Mouse (Mus musculus): Measurements from ENCODE around the gene Timm29. TPM values are rescaled to one million over a fixed set of nuclear protein-coding genes. Genes with fewer than 3 reads are reported as not detected.

The Timm29 gene
- polyA plus RNA-seq, 1 experiment from 2014 or later, result 54.5 TPM

DNA sequence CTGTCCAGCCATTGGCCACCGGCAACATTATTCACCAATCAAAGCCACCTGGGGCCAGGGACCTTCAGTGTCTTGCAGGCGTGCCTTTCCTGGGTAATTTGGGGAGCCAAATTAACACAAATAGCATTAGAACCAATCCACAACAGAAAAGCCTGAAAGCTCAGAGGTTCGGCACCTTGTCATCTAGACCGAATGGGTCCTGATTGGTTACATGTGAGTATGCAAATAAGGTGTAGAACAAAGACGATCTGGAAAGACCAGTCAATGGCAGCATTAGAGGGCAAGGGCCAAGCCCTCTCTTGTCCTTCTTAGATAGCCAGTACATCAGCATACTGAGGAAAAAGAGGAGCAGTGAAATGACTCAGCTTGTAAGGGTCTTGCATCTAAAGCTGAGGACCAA is 13.3 kb downstream of the Timm29 start:
- H3K36me3 ChIP-seq (replicated peaks), result no peaks in the 10 kb centered on the region
- H3K27me3 ChIP-seq, result no peaks in the 10 kb centered on the region
- no peak for ATAC-seq (ENCODE audit: low FRiP score)
- no peaks in the 10 kb centered on the region for H3K9me3 ChIP-seq
- H3K4me1 ChIP-seq, result peaks cover 2% of the 10 kb centered on the region; the same call in 1 of the 2 replicates
- no peak overlapping the region for H3K4me3 ChIP-seq (replicated peaks)
- H3K27ac ChIP-seq, result no peak overlapping the region
- H3K9ac ChIP-seq, result no peak overlapping the region
- WGBS, result 66% methylated on average over 5 of the region's 5 CpGs
- no peak overlapping the region for H3K4me2 ChIP-seq

DNA sequence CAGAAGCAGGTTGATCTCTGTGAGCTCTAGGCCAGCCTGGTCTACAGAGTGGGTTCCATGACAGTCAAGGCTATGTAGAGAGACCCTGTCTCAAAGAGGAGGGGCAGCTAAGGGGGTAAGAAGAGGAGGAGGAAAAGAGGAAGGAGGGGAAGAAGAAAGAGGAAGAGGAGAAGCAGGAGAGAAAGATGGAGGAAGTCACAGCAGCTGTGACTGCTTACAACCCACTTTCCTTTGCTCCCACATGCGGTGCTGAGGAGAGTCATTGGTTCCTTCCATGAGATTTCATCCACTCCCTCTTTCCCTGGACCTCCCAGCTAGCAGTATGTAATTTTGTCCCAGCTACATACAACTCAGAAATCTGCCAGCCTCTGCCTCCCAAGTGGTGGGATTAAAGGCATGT is 14.1 kb downstream of the Timm29 start:
- no peaks in the 10 kb centered on the region for H3K27me3 ChIP-seq
- no peaks in the 10 kb centered on the region for H3K9me3 ChIP-seq
- H3K4me3 ChIP-seq (replicated peaks), result no peak overlapping the region
- no peak overlapping the region for H3K9ac ChIP-seq
- H3K4me1 ChIP-seq, result peaks cover 2% of the 10 kb centered on the region; the same call in 1 of the 2 replicates
- H3K36me3 ChIP-seq (replicated peaks), result no peaks in the 10 kb centered on the region
- no peak overlapping the region for H3K27ac ChIP-seq
- no peak overlapping the region for H3K4me2 ChIP-seq
- no peak for ATAC-seq (ENCODE audit: low FRiP score)
- 100% methylated on average over 1 of the region's 1 CpGs for WGBS

DNA sequence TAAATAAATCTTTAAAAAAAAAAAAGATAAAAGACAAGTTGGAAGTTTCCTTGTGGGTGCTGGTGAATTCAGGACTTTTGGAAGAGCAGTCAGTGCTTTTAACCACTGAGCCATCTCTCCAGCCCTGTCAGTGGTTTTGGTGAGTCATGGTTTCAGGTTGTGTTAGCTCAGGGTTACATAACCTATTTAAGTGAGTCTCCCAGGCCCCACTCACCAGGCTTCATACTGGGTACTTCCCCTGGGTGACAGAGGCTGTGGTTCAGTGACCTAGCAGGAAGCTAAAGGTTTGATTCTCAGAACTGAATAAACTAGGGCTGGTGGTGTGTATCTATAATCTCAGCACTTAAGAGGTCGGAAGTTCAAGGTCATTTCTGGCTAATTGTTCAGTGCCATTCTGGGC is 17.3 kb downstream of the Timm29 start:
- 84% methylated on average over 1 of the region's 1 CpGs for WGBS
- Histone ChIP-seq H3K9ac (no peak overlapping the region), H3K9me3 (no peaks in the 10 kb centered on the region), H3K4me1 (peaks cover 4% of the 10 kb centered on the region; the same call in 1 of the 2 replicates), H3K4me2 (no peak overlapping the region), H3K36me3 (replicated peaks) (no peaks in the 10 kb centered on the region), H3K27me3 (no peaks in the 10 kb centered on the region), H3K4me3 (replicated peaks) (no peak overlapping the region), H3K27ac (no peak overlapping the region)
- no peak for ATAC-seq (ENCODE audit: low FRiP score)

DNA sequence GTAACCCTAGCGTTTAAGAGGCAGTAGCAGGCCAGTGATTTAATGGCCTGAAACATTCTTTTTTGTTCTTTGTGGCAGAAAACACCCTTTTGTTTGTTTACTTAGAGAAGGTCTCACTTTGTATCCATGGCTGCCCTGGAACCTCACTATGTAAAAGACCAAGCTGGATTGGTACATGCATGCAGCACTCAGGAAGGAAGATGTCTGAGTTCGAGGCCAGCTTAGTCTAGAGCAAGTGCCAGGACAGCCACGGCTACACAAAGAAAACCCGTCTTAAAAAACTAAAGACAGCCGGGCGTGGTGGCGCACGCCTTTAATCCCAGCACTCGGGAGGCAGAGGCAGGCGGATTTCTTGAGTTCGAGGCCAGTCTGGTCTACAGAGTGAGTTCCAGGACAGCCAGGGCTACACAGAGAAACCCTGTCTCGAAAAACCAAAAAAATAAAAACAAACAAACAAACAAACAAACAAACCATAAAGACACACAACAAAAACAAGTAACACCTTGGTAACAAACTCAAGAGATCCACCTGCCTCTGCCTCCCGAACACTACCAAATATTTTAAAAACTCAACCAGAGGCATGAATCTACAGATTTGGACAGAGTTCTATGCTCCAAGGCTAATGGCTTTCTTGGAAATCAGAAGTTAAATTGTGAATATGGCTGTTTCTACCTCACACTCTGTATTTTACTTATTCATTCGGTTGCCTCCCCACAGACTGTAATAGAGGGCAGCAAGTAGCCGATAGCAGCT is 22.5 kb downstream of the Timm29 start:
- Histone ChIP-seq H3K4me3 (replicated peaks) (peak overlapping the region; percentile 73), H3K9ac (peak overlapping the region; percentile 78), H3K27me3 (no peaks in the 10 kb centered on the region), H3K9me3 (no peaks in the 10 kb centered on the region), H3K4me1 (peaks cover 30% of the 10 kb centered on the region), H3K27ac (peak overlapping the region; percentile 98), H3K36me3 (replicated peaks) (peaks cover 7% of the 10 kb centered on the region), H3K4me2 (peak overlapping the region; percentile 59)
- WGBS, result 81% methylated on average over 15 of the region's 15 CpGs
- no peak; the same call in 1 of the 2 replicates for ATAC-seq (ENCODE audit: low FRiP score)

DNA sequence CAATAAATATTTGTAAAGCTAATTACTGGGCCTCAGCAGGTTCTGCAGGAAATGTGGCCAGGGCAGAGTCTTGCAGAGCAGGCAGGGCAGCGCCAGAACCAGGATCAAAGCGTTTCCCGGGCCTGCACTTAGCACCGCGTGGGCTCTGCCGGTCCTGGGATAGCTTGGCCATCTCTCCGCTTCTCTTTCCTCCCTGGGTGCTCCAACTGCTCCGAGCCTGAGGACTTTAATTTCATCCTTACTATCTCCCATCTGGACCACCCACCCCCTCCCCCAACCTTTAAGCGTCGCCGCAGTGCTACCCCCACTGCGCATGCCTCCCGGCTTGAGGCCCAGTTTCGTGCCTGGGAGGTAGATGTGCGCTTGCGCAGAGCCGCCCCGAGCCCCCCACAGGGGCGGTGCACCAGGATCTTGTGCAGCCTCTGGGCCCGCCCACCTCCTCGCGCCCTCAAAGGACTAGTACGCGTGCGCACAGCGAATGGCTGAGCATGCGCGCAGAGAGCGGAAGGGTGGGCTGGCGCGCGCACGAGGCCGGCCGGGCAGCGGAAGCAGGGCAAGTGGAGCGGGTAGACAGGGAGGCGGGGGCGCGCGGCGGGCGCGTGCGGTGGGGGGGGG is 23.2 kb downstream of the Timm29 start, which contains the start of gene Smarca4:
Gene Smarca4 (plus strand): TSS at position 553 of the 615 bp plus-strand sequence.
- Histone ChIP-seq H3K4me3 (replicated peaks) (peak within 1 kb of the TSS; percentile 73), H3K27me3 (no peaks in the 10 kb centered on the region), H3K4me2 (peak within 1 kb of the TSS; percentile 59), H3K9me3 (no peaks in the 10 kb centered on the region), H3K4me1 (peaks cover 30% of the 10 kb centered on the region), H3K9ac (peak within 1 kb of the TSS; percentile 88), H3K36me3 (replicated peaks) (peaks cover 7% of the 10 kb centered on the region), H3K27ac (peak within 1 kb of the TSS; percentile 98)
- ATAC-seq (ENCODE audit: low FRiP score), result peak; percentile 95
- WGBS, result under 1% methylated on average over 44 of the region's 45 CpGs

DNA sequence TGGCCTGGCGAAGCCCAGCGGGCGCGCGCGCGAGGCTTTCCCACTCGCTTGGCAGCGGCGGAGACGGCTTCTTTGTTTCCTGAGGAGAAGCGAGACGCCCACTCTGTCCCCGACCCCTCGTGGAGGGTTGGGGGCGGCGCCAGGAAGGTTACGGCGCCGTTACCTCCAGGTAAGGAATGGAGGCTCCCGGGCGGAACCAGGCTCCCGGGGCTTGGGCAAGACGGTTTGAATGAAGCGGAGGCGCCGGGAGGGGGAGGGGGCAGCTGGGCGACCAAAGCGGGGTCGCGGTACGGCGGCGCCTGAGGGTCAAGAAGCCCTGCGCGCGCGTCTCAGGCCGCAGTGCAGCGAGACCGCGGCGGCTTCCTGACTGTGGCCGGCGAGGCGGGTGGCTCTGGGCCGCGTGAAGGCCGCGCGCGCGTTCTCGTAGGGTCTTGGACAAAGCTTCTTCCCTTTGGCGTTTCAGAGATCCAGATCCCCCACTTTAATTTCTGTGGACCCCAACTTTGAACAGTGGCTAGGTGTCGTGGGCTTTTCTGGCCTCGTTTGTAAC is 23.8 kb downstream of the Timm29 start:
- under 1% methylated on average over 55 of the region's 57 CpGs for WGBS
- Histone ChIP-seq H3K27me3 (no peaks in the 10 kb centered on the region), H3K4me2 (peak overlapping the region; percentile 59), H3K4me1 (peaks cover 30% of the 10 kb centered on the region), H3K9me3 (no peaks in the 10 kb centered on the region), H3K36me3 (replicated peaks) (peaks cover 7% of the 10 kb centered on the region), H3K4me3 (replicated peaks) (peak overlapping the region; percentile 73), H3K9ac (peak overlapping the region; percentile 88), H3K27ac (peak overlapping the region; percentile 98)
- ATAC-seq (ENCODE audit: low FRiP score), result peak; percentile 85

DNA sequence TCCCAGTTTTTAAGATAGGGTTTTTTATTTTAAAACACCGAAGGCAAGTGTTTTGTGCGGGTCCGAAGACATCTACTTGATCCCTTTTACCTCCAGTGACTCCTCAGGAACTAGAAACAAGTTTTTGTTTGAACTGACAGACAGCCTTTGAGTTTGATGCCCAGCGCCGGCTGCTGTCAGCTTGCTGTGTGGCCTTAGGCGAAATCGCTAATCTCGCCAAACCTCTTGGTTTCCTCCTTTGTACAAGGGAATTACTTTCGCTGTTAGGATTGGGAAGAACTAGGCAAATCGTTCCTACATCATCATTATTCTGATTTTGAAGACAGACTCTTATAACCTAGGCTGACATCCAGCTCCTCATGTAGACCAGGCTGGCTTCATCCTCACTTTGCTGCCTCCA is 24.5 kb downstream of the Timm29 start:
- 5% methylated on average over 10 of the region's 10 CpGs for WGBS
- Histone ChIP-seq H3K27me3 (no peaks in the 10 kb centered on the region), H3K9ac (peak overlapping the region; percentile 88), H3K4me1 (peaks cover 30% of the 10 kb centered on the region), H3K4me2 (peak overlapping the region; percentile 59), H3K9me3 (no peaks in the 10 kb centered on the region), H3K27ac (peak overlapping the region; percentile 98), H3K36me3 (replicated peaks) (peaks cover 7% of the 10 kb centered on the region), H3K4me3 (replicated peaks) (peak overlapping the region; percentile 73)
- no peak for ATAC-seq (ENCODE audit: low FRiP score)

DNA sequence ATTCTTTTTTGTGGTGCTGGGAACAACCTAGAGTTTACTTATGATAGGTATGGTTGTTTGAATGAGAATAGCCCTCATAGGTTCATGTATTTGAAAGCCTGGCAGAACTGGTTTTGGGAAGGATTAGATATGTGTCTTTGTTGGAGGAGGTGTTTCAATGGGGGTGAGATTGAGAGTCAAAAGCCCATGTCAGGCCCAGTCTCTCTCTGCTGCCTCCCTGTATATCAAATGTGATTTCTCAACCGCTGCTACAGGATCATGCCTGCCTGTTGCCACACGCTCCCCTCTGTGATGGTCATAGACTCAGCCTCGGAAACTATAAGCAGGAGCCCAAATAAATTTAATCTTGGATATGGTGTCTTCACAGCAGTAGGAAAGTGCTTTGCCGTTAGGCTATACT is 27.7 kb downstream of the Timm29 start:
- Histone ChIP-seq H3K4me2 (no peak overlapping the region), H3K36me3 (replicated peaks) (peaks cover 7% of the 10 kb centered on the region), H3K9me3 (no peaks in the 10 kb centered on the region), H3K9ac (no peak overlapping the region), H3K27ac (no peak overlapping the region), H3K4me1 (peaks cover 29% of the 10 kb centered on the region), H3K4me3 (replicated peaks) (no peak overlapping the region), H3K27me3 (no peaks in the 10 kb centered on the region)
- ATAC-seq (ENCODE audit: low FRiP score), result no peak
- WGBS, result 91% methylated on average over 4 of the region's 4 CpGs

DNA sequence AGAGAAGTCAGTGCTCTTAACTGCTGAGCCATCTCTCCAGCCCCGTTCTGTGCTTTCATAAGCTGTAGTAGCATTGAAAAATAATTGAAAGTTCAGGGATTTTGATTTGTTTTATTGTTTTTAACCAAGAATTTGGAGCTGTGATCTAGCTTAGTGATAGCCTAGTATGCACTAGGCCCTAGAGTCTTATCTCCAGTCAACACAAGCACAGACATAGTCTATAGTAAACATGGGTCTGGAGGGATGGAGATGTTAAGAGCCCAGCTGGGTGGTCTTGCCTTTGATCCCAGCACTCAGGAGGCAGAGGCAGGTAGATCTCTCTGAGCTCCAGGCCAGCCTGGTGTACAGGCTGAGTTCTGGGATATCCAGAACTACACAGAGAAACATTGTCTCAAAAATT is 30.2 kb downstream of the Timm29 start:
- Histone ChIP-seq H3K4me3 (replicated peaks) (no peak overlapping the region), H3K9ac (no peak overlapping the region), H3K27ac (no peak overlapping the region), H3K9me3 (no peaks in the 10 kb centered on the region), H3K4me1 (peaks cover 22% of the 10 kb centered on the region), H3K36me3 (replicated peaks) (peaks cover 7% of the 10 kb centered on the region), H3K4me2 (no peak overlapping the region), H3K27me3 (no peaks in the 10 kb centered on the region)
- 97% methylated on average over 1 of the region's 1 CpGs for WGBS
- ATAC-seq (ENCODE audit: low FRiP score), result no peak

DNA sequence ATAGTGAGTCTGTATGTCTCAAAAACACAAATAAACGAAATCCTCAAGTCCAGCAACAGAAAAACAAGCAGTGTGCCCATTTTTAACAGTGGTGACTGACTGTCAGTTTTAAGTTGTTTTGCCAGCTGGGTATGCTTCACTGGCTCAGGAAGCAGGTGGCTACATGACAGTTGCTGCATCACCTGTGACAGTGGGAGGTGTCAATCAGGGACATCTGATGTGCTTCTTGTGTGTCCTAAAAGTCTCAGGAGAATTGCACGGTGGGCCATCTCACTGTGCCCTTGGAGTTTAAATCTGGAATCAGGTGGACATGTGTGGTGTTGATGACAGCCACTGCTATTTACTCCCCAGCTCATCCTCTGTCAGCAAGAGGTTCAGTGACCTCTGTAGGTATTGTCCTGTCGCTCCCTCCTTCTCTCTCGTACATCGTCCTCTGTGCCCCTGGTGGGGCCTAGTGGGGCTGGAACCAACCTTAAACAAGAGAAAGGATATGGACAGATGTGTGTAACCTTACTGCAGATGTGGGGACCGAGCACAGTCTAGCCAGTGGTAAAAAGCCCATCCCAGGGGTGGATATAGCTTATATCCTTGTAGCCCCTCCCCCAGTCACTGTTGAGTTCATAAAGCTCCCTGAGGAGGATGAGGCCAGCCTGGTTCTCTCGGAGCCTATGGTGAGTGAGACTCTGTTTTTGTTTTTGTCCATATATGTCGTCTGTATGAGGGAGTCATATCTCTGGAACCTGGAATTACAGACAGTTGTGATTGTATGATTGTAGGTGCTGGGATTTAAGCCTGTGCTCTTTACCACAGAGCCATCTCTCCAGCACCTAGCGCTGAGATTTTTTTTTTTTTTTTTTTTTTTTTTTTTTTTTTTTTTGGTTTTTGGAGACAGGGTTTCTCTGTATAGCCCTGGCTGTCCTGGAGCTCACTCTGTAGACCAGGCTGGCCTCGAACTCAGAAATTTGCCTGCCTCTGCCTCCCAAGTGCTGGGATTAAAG is 33.1 kb downstream of the Timm29 start:
- H3K27ac ChIP-seq, result no peak overlapping the region
- H3K4me2 ChIP-seq, result no peak overlapping the region
- H3K4me3 ChIP-seq (replicated peaks), result no peak overlapping the region
- WGBS, result 93% methylated on average over 10 of the region's 10 CpGs
- no peak for ATAC-seq (ENCODE audit: low FRiP score)
- no peaks in the 10 kb centered on the region for H3K9me3 ChIP-seq
- no peak overlapping the region for H3K9ac ChIP-seq
- H3K4me1 ChIP-seq, result peaks cover 6% of the 10 kb centered on the region; the same call in 1 of the 2 replicates
- H3K27me3 ChIP-seq, result no peaks in the 10 kb centered on the region
- H3K36me3 ChIP-seq (replicated peaks), result no peaks in the 10 kb centered on the region

DNA sequence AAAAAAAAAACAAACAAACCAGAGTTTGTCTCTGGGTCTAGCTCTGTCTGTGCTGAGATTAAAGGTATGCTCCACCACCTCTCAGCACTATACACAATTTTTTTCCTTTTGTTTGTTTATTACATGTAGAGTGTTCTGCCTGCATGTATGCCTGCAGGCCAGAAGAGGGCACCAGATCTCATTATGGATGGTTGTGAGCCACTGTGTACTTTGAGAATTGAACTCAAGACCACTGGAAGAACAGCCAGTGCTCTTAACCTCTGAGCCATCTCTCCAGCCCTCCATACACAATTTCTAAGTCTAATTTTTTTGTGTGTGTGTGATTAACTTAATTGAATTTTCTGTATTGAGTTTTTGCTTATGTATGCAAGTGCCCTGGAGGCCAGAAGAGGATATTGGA is 34.0 kb downstream of the Timm29 start:
- Histone ChIP-seq H3K27ac (no peak overlapping the region), H3K9ac (no peak overlapping the region), H3K9me3 (no peaks in the 10 kb centered on the region), H3K27me3 (no peaks in the 10 kb centered on the region), H3K4me2 (no peak overlapping the region), H3K4me3 (replicated peaks) (no peak overlapping the region), H3K4me1 (peaks cover 6% of the 10 kb centered on the region; the same call in 1 of the 2 replicates), H3K36me3 (replicated peaks) (no peaks in the 10 kb centered on the region; the same call in 1 of the 2 replicates)
- ATAC-seq (ENCODE audit: low FRiP score), result no peak
